Mouse (Mus musculus): ENCODE results near the gene Gm42742. TPM values are rescaled to one million over a fixed set of nuclear protein-coding genes. Genes with fewer than 3 reads are reported as not detected.

Gm42742 gene
- polyA plus RNA-seq, 1 experiment from 2014 or later: 27.5 TPM

DNA sequence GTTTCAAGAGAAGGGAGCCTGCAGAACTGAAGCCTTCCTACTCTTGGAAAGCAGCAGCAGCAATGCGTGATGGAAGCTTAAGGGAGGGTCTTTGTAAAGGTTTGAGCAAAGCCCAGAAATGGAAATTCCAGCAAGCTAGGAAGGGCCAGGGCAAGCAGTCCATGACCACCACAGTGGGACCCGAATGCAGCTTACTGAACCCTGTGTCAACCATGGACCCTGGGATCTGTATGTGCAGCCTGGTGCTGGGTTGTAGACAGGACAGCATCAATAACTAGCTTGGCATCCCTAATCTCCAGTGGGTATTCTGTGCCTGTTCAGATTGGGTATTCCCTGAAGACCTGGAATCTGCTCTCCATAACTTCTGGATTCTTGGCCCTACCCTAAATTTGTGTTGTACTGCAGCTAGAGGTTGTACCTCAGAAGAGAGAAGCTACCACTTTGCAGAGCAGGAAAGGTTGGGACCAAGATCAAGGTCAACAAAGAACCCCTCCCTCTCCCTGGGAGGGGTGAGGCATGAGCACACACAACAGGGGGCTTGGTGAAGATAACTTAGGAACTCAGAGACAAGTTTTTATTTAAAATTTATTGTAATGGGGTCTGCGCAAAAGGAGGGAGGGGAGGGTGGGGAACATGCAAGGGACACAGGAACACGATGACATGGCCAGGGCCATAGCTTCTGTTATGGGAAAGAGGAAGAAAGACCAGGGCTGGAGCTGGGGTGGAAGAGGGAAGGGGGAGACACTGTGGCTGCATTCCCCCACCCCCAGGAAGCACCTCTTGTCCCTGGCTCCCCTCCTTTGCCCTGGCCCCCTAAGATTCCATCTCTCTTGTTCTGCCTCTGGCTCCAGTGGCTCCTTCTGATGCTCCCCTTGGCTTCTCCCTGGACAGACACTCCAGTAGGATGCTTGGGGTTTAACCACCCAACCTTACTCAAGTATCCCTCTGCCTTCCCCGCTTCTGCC lies 948 bp upstream of the Gm42742 start:
- peaks cover 11% of the 10 kb centered on the region for H3K4me1 ChIP-seq (replicated peaks; ENCODE audit: control insufficient read depth, insufficient read depth)
- H3K4me3 ChIP-seq (ENCODE audit: low read depth, low read length): peak overlapping the region; percentile 47
- H3K27ac ChIP-seq (replicated peaks): peak overlapping the region; percentile 69
- peak overlapping the region; percentile 61 for H3K9ac ChIP-seq (ENCODE audit: low read length)
- DNase-seq (ENCODE audit: low spot score): no peak
- no peak for TF ChIP-seq EP300 (optimal IDR thresholded peaks at IDR 0.05)
- TF ChIP-seq CTCF (IDR thresholded peaks at IDR 0.05; ENCODE audit: low read depth): no peak
- peak overlapping the region; percentile 61 for H3K4me2 ChIP-seq (replicated peaks; ENCODE audit: low read depth)
- H3K9me3 ChIP-seq (ENCODE audit: control insufficient read depth, low read length): no peaks in the 10 kb centered on the region
- H3K27me3 ChIP-seq (ENCODE audit: control insufficient read depth, insufficient read depth, low read length): no peaks in the 10 kb centered on the region
- 39% methylated on average over 5 of the region's 5 CpGs for WGBS
- H3K36me3 ChIP-seq (ENCODE audit: control insufficient read depth, insufficient read depth, low read length): peaks cover 3% of the 10 kb centered on the region; the same call in 1 of the 2 replicates
- ATAC-seq (ENCODE audit: low FRiP score, low TSS enrichment): no peak

GRCm38 (mm10) chr7:127020491-127020890 lies 406 bp downstream of the Gm42742 start:
- DNase-seq (ENCODE audit: low spot score) (no peak), ATAC-seq (ENCODE audit: low FRiP score, low TSS enrichment) (no peak)
- Histone ChIP-seq H3K4me2 (replicated peaks; ENCODE audit: low read depth) (peak overlapping the region; percentile 61), H3K27ac (replicated peaks) (peak overlapping the region; percentile 69), H3K9me3 (ENCODE audit: control insufficient read depth, low read length) (no peaks in the 10 kb centered on the region), H3K36me3 (ENCODE audit: control insufficient read depth, insufficient read depth, low read length) (peaks cover 3% of the 10 kb centered on the region; the same call in 1 of the 2 replicates), H3K9ac (ENCODE audit: low read length) (peak overlapping the region; percentile 61), H3K27me3 (ENCODE audit: control insufficient read depth, insufficient read depth, low read length) (no peaks in the 10 kb centered on the region), H3K4me3 (ENCODE audit: low read depth, low read length) (peak overlapping the region; percentile 47), H3K4me1 (replicated peaks; ENCODE audit: control insufficient read depth, insufficient read depth) (peaks cover 11% of the 10 kb centered on the region)
- 27% methylated on average over 5 of the region's 5 CpGs for WGBS
- TF ChIP-seq CTCF (IDR thresholded peaks at IDR 0.05; ENCODE audit: low read depth) (no peak), EP300 (optimal IDR thresholded peaks at IDR 0.05) (no peak)

DNA sequence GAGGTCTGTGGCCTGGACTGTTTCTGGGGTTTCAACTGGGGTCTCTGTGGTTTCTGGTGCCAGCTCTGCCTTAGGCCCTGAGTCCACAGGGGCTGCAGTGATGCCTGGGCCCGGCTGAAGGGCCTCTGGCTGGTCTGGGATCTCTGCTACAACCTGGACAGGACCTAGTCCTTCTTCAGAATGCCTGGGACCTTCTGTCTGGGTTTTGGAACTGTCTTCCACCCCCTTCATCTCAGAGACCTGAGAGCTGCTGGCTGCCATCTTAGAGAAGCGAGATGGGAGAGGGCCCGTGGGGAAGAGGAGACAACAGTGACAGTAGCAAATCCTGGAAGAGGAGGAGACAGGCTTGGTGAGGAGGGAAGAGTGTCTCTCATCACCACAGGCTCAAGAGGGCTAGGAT lies 866 bp downstream of the Gm42742 start:
- no peaks in the 10 kb centered on the region for H3K27me3 ChIP-seq (ENCODE audit: control insufficient read depth, insufficient read depth, low read length)
- peaks cover 10% of the 10 kb centered on the region for H3K4me1 ChIP-seq (replicated peaks; ENCODE audit: control insufficient read depth, insufficient read depth)
- 55% methylated on average over 3 of the region's 3 CpGs for WGBS
- peak overlapping the region; percentile 69 for H3K27ac ChIP-seq (replicated peaks)
- peaks cover 3% of the 10 kb centered on the region; the same call in 1 of the 2 replicates for H3K36me3 ChIP-seq (ENCODE audit: control insufficient read depth, insufficient read depth, low read length)
- no peak for TF ChIP-seq EP300 (optimal IDR thresholded peaks at IDR 0.05)
- TF ChIP-seq CTCF (IDR thresholded peaks at IDR 0.05; ENCODE audit: low read depth): no peak
- no peak for ATAC-seq (ENCODE audit: low FRiP score, low TSS enrichment)
- H3K4me2 ChIP-seq (replicated peaks; ENCODE audit: low read depth): peak overlapping the region; percentile 61
- H3K9me3 ChIP-seq (ENCODE audit: control insufficient read depth, low read length): no peaks in the 10 kb centered on the region
- no peak for DNase-seq (ENCODE audit: low spot score)
- H3K9ac ChIP-seq (ENCODE audit: low read length): peak overlapping the region; percentile 61
- H3K4me3 ChIP-seq (ENCODE audit: low read depth, low read length): peak overlapping the region; percentile 47

DNA sequence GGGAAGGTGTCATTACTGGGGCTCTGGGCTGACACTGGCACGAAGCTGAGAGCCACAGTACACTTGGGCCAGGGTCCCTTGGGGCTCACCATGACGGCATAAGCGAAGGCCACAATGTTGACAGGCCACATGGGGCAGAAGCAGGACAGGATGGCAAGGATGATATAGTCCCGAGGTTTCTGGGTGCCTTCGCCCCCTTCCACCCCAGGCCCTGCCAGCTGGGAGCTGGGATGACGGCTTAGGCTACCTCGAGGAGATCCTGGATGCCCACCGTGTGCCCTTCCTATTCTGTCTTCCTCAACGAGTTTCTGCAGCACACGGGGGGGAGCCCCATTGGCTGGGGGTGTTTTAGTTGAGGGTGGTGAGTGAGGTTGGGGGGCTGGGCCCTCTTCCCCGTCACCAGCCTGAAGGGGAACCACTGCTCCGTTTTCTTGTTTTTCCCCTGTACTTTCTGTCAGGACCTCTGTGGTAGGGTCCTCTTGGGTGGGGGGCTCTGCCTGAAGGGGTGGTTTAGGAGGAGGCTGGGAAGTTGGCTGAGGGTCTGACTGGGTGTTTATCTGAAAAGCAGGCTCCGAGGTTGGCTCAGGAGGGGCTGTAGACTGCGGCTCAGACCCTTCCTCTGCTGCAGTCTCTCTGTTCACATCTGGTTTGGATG lies 1.5 kb downstream of the Gm42742 start:
- WGBS: 74% methylated on average over 13 of the region's 14 CpGs
- H3K36me3 ChIP-seq (ENCODE audit: control insufficient read depth, insufficient read depth, low read length): peaks cover 3% of the 10 kb centered on the region; the same call in 1 of the 2 replicates
- peak overlapping the region; percentile 61 for H3K4me2 ChIP-seq (replicated peaks; ENCODE audit: low read depth)
- peaks cover 6% of the 10 kb centered on the region for H3K4me1 ChIP-seq (replicated peaks; ENCODE audit: control insufficient read depth, insufficient read depth)
- TF ChIP-seq EP300 (optimal IDR thresholded peaks at IDR 0.05) (no peak), CTCF (IDR thresholded peaks at IDR 0.05; ENCODE audit: low read depth) (no peak)
- H3K27ac ChIP-seq (replicated peaks): peak overlapping the region; percentile 69
- H3K9me3 ChIP-seq (ENCODE audit: control insufficient read depth, low read length): no peaks in the 10 kb centered on the region
- peak overlapping the region; percentile 61 for H3K9ac ChIP-seq (ENCODE audit: low read length)
- DNase-seq (ENCODE audit: low spot score): no peak
- no peak for ATAC-seq (ENCODE audit: low FRiP score, low TSS enrichment)
- no peaks in the 10 kb centered on the region for H3K27me3 ChIP-seq (ENCODE audit: control insufficient read depth, insufficient read depth, low read length)
- peak overlapping the region; percentile 47 for H3K4me3 ChIP-seq (ENCODE audit: low read depth, low read length)

GRCm38 (mm10) chr7:127018416-127019305 lies 2.2 kb downstream of the Gm42742 start:
- Histone ChIP-seq H3K4me2 (replicated peaks; ENCODE audit: low read depth) (peak overlapping the region; percentile 61), H3K9me3 (ENCODE audit: control insufficient read depth, low read length) (no peaks in the 10 kb centered on the region), H3K9ac (ENCODE audit: low read length) (peak overlapping the region; percentile 13; the same call in 1 of the 2 replicates), H3K27ac (replicated peaks) (peak overlapping the region; percentile 53), H3K4me3 (ENCODE audit: low read depth, low read length) (peak overlapping the region; percentile 2; the same call in 1 of the 2 replicates), H3K27me3 (ENCODE audit: control insufficient read depth, insufficient read depth, low read length) (no peaks in the 10 kb centered on the region), H3K4me1 (replicated peaks; ENCODE audit: control insufficient read depth, insufficient read depth) (peaks cover 4% of the 10 kb centered on the region; the same call in 1 of the 2 replicates), H3K36me3 (ENCODE audit: control insufficient read depth, insufficient read depth, low read length) (peaks cover 3% of the 10 kb centered on the region; the same call in 1 of the 2 replicates)
- 76% methylated on average over 15 of the region's 15 CpGs for WGBS
- DNase-seq (ENCODE audit: low spot score) (no peak), ATAC-seq (ENCODE audit: low FRiP score, low TSS enrichment) (no peak)
- TF ChIP-seq CTCF (IDR thresholded peaks at IDR 0.05; ENCODE audit: low read depth) (no peak), EP300 (optimal IDR thresholded peaks at IDR 0.05) (no peak)
